10 mouse cellular contexts compared by ENCODE assay signal in the genomic region with DNA sequence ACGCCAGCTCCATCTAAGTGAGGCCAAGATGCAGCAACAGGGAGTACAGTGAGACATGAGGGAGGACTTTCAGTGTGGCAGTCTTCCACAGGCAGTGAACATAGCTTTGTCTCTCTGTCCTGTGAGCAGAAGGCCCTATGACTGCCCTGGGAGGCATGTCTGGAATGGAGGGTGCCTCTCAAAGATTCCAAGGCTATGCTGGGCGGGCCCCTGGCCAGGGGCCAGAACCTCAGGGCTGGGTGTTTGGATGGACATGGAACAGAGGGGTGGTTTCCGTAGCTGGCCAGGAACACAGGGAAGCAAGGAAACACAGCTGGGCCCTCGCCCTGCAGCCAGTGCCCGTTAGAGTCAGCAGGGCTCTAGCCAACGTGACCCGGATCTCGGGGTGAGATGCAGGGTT. TPM values are rescaled to one million over a fixed set of nuclear protein-coding genes. Genes with fewer than 3 reads are reported as not detected.
DNase-seq lines count a peak whose midpoint lies in the region; ATAC-seq and TF ChIP-seq lines count a peak whose summit lies in the region.
"Had no signal": no experiment of that assay in that cellular context is flagged by ENCODE, and none has a peak within 500 bp of the region (broad histone marks: within the 10 kb centered on the region; RNA-seq: fewer than 3 reads in every experiment).

No protein-coding gene starts in this region.

- TF ChIP-seq EP300 in stomach, postnatal 0 days (optimal IDR thresholded peaks at IDR 0.05) = no peak

- no peak overlapping the region for H3K4me3 ChIP-seq in neural tube, embryonic 13.5 days
- H3K4me3 ChIP-seq in stomach, postnatal 0 days (ENCODE audit: low read depth, low read length) = no peak overlapping the region
- no peak overlapping the region for H3K4me3 ChIP-seq in neural tube, embryonic 15.5 days (replicated peaks)
- H3K4me3 ChIP-seq: forebrain, embryonic 12.5 days; midbrain, embryonic 12.5 days had no signal

- no peak overlapping the region for H3K9ac ChIP-seq in neural tube, embryonic 13.5 days
- peak overlapping the region; percentile 8; the same call in 1 of the 2 replicates for H3K9ac ChIP-seq in stomach, postnatal 0 days (ENCODE audit: low read length)
- no peak overlapping the region for H3K9ac ChIP-seq in neural tube, embryonic 15.5 days (replicated peaks)
- H3K9ac ChIP-seq: forebrain, embryonic 12.5 days; midbrain, embryonic 12.5 days had no signal

- H3K4me1 ChIP-seq in neural tube, embryonic 13.5 days (replicated peaks) = peaks cover 46% of the 10 kb centered on the region
- 0 out of 2 replicates have a peak, but pooled peaks cover 2% of the 10 kb centered on the region for H3K4me1 ChIP-seq in stomach, postnatal 0 days (replicated peaks; ENCODE audit: control insufficient read depth, insufficient read depth)
- peaks cover 34% of the 10 kb centered on the region for H3K4me1 ChIP-seq in neural tube, embryonic 15.5 days

- no peak overlapping the region for H3K4me2 ChIP-seq in neural tube, embryonic 13.5 days
- H3K4me2 ChIP-seq in stomach, postnatal 0 days (replicated peaks; ENCODE audit: low read depth) = peak overlapping the region; percentile 34
- no peak overlapping the region for H3K4me2 ChIP-seq in neural tube, embryonic 15.5 days
- H3K4me2 ChIP-seq: forebrain, embryonic 12.5 days; midbrain, embryonic 12.5 days had no signal

- no peaks in the 10 kb centered on the region for H3K27me3 ChIP-seq in neural tube, embryonic 13.5 days
- no peaks in the 10 kb centered on the region for H3K27me3 ChIP-seq in stomach, postnatal 0 days (ENCODE audit: control insufficient read depth, insufficient read depth, low read length)
- no peaks in the 10 kb centered on the region for H3K27me3 ChIP-seq in neural tube, embryonic 15.5 days (replicated peaks)
- H3K27me3 ChIP-seq: forebrain, embryonic 12.5 days; midbrain, embryonic 12.5 days had no signal

- no peaks in the 10 kb centered on the region for H3K9me3 ChIP-seq in neural tube, embryonic 13.5 days
- no peaks in the 10 kb centered on the region for H3K9me3 ChIP-seq in stomach, postnatal 0 days (ENCODE audit: control insufficient read depth, low read length)
- no peaks in the 10 kb centered on the region for H3K9me3 ChIP-seq in neural tube, embryonic 15.5 days (replicated peaks)
- H3K9me3 ChIP-seq: forebrain, embryonic 12.5 days; midbrain, embryonic 12.5 days had no signal

- H3K27ac ChIP-seq in neural tube, embryonic 13.5 days (replicated peaks) = 0 out of 2 replicates have a peak overlapping the region, but pooled peaks have one; percentile 3
- H3K27ac ChIP-seq in stomach, postnatal 0 days (replicated peaks) = 0 out of 2 replicates have a peak overlapping the region, but pooled peaks have one; percentile 58
- H3K27ac ChIP-seq in neural tube, embryonic 15.5 days (replicated peaks) = no peak overlapping the region
- H3K27ac ChIP-seq: forebrain, embryonic 12.5 days; midbrain, embryonic 12.5 days had no signal

- WGBS in neural tube, embryonic 13.5 days = 73% methylated on average over 8 of the region's 8 CpGs
- 44% methylated on average over 8 of the region's 8 CpGs for WGBS in stomach, postnatal 0 days
- 68% methylated on average over 8 of the region's 8 CpGs for WGBS in neural tube, embryonic 15.5 days

- ATAC-seq in neural tube, embryonic 13.5 days (ENCODE audit: low read depth) = no peak
- peak; percentile 72 for ATAC-seq in stomach, postnatal 0 days (ENCODE audit: low FRiP score, low TSS enrichment)
- no peak for ATAC-seq in megakaryocyte-erythroid progenitor cell, adult 5-6 weeks (replicated peaks; ENCODE audit: low FRiP score, low TSS enrichment, poor library complexity, severe bottlenecking)
- ATAC-seq in neural tube, embryonic 15.5 days (ENCODE audit: low FRiP score) = no peak

- DNase-seq in neural tube, embryonic 10.5 days (ENCODE audit: extremely low spot score, low spot score) = no peak
- peak; percentile 88 for DNase-seq in gastrocnemius, postnatal 25 days
- peak; percentile 47 for DNase-seq in kidney, adult 9 months
- peak; percentile 71 for DNase-seq in stomach, postnatal 0 days (ENCODE audit: low spot score)
- no peak for DNase-seq in retina, postnatal 1 day

- H3K36me3 ChIP-seq in neural tube, embryonic 13.5 days = peaks cover 14% of the 10 kb centered on the region; the same call in 1 of the 2 replicates
- H3K36me3 ChIP-seq in stomach, postnatal 0 days (ENCODE audit: control insufficient read depth, insufficient read depth, low read length) = peaks cover 19% of the 10 kb centered on the region
- H3K36me3 ChIP-seq in neural tube, embryonic 15.5 days = no peaks in the 10 kb centered on the region

- no peak for TF ChIP-seq CTCF in stomach, postnatal 0 days (IDR thresholded peaks at IDR 0.05; ENCODE audit: low read depth)

RNA-seq across cellular contexts. Expression of a gene that starts 6.7 kb away (rescaled TPM):
- 5.3 and 5.9 TPM in 2 replicates for polyA plus RNA-seq in neural tube, embryonic 13.5 days (2015; fragmentation: Nextera tagmentation; extraction: Ambion mirVana)
- 10 to 100 TPM; 14.3 to 17.5 TPM for total RNA-seq in gastrocnemius, postnatal 25 days (2021)
- 7.3 and 7.5 TPM in 2 replicates for polyA plus RNA-seq in stomach, postnatal 0 days (2015; fragmentation: Nextera tagmentation; extraction: Ambion mirVana)
- 0.61 TPM in 1 of 2 replicates, not detected in the other for total RNA-seq in megakaryocyte-erythroid progenitor cell, adult 5-6 weeks (2014; fragmentation: Nextera tagmentation)
- total RNA-seq in megakaryocyte-erythroid progenitor cell, adult 5-6 weeks (2017) = 0.23 TPM in 1 of 2 replicates, not detected in the other
- 4.9 and 7.4 TPM in 2 replicates for polyA plus RNA-seq in neural tube, embryonic 15.5 days (2015; fragmentation: Nextera tagmentation; extraction: Ambion mirVana)

RNA-seq across cellular contexts. Expression of a gene that starts 31.8 kb away (rescaled TPM):
- polyA plus RNA-seq in neural tube, embryonic 13.5 days (2015; fragmentation: Nextera tagmentation; extraction: Ambion mirVana) = 17.5 and 21.0 TPM in 2 replicates
- 1 to 10 TPM in 1 of 2 experiments, under 1 TPM in 1; 0.77 to 2.2 TPM for total RNA-seq in gastrocnemius, postnatal 25 days (2021)
- polyA plus RNA-seq in stomach, postnatal 0 days (2015; fragmentation: Nextera tagmentation; extraction: Ambion mirVana) = 29.2 and 31.2 TPM in 2 replicates
- total RNA-seq in megakaryocyte-erythroid progenitor cell, adult 5-6 weeks (2014; fragmentation: Nextera tagmentation) = 49.0 and 79.0 TPM in 2 replicates
- 77.1 and 107 TPM in 2 replicates for total RNA-seq in megakaryocyte-erythroid progenitor cell, adult 5-6 weeks (2017)
- polyA plus RNA-seq in neural tube, embryonic 15.5 days (2015; fragmentation: Nextera tagmentation; extraction: Ambion mirVana) = 17.2 and 39.7 TPM in 2 replicates

RNA-seq across cellular contexts. Expression of a gene that starts 43.4 kb away (rescaled TPM):
- polyA plus RNA-seq in neural tube, embryonic 13.5 days (2015; fragmentation: Nextera tagmentation; extraction: Ambion mirVana) = 0.46 and 0.72 TPM in 2 replicates
- under 1 TPM in 1 of 2 experiments, not detected in 1; 0.43 TPM for total RNA-seq in gastrocnemius, postnatal 25 days (2021)
- 2.1 and 2.2 TPM in 2 replicates for polyA plus RNA-seq in stomach, postnatal 0 days (2015; fragmentation: Nextera tagmentation; extraction: Ambion mirVana)
- total RNA-seq in megakaryocyte-erythroid progenitor cell, adult 5-6 weeks (2014; fragmentation: Nextera tagmentation) = not detected in 2 replicates
- total RNA-seq in megakaryocyte-erythroid progenitor cell, adult 5-6 weeks (2017) = not detected in 2 replicates
- polyA plus RNA-seq in neural tube, embryonic 15.5 days (2015; fragmentation: Nextera tagmentation; extraction: Ambion mirVana) = 0.42 and 1.1 TPM in 2 replicates

Comparison
In these comparisons a context has a peak if more than half of its experiments do, and no peak if none do; other contexts are left out.
1. DNase-seq: peak in gastrocnemius, postnatal 25 days (single experiment), kidney, adult 9 months (single experiment) and stomach, postnatal 0 days (single experiment); none in neural tube, embryonic 10.5 days (single experiment) and retina, postnatal 1 day (single experiment).